Mouse (Mus musculus) testis, adult 2 months (tissue): Measurements from ENCODE around the gene Crkl.

Experiments
- CTCF ChIP-seq: fragments of 200-500 bp; IDR thresholded peaks from 2 replicates; pipeline ENCODE4 v1.5.1; 2012; ENCODE audit warnings: low read depth, mild to moderate bottlenecking, inconsistent platforms, low read length, moderate library complexity; ENCODE audit not compliant: control insufficient read depth, insufficient read depth, insufficient replicate concordance
- POLR2A ChIP-seq: fragments of 200-500 bp; IDR thresholded peaks from 2 replicates; pipeline ENCODE4 v1.6.1; 2012; ENCODE audit warnings: low read depth, mild to moderate bottlenecking, inconsistent platforms, low read length, moderate library complexity; ENCODE audit not compliant: control insufficient read depth

DNA sequence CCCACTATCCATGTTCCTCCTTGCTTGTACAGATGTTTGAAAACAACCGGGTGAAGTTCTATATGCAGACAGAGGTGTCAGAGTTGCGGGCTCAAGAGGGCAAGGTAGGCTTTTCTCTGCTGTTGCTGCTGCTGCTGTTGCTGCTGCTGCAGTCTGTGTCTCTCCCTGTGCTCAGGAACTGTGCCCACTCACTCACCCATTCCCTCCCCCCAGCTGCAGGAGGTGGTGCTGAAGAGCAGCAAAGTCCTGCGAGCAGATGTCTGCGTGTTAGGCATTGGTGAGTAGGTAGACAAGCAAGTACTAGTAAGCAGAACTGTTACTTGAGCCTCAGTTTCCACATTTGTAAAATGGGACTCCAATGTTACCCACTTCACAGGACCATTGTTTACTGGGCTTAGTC, 50.9 kb downstream of the Crkl start:
- TF ChIP-seq POLR2A (no peak), CTCF (no peak)
